Mouse (Mus musculus) ES-E14 (cell line): ENCODE data around the gene Mrps22. TPM values are rescaled to one million over a fixed set of nuclear protein-coding genes. Genes with fewer than 3 reads are reported as not detected.

Source experiments
- DNase-seq: peaks from one replicate; pipeline ENCODE4 v3.0.0-alpha.2; 2013; ENCODE audit warnings: low read depth, low spot score
- H3K27ac ChIP-seq: 2 replicates; pipeline ENCODE4 v1.5.1; 2012; ENCODE audit warnings: low read depth, mild to moderate bottlenecking, low read length, moderate library complexity, mixed read lengths; ENCODE audit not compliant: poor library complexity, insufficient read depth, severe bottlenecking
- H3K36me3 ChIP-seq: 2 replicates; pipeline ENCODE4 v1.6.1; 2012; ENCODE audit warnings: mild to moderate bottlenecking, low read length, moderate library complexity, mixed read lengths; ENCODE audit not compliant: control insufficient read depth, poor library complexity, insufficient read depth, severe bottlenecking
- H3K4me1 ChIP-seq, 2 experiments: fragments of 150-350 bp in 1 of 2; sonication (generic) in 1 of 2; 2 replicates each; pipeline ENCODE4 v1.6.1; 2012; ENCODE audit warnings: low read length in 2 of 2, mild to moderate bottlenecking in 1 of 2, mixed read lengths in 1 of 2; ENCODE audit not compliant: control insufficient read depth in 2 of 2, insufficient read depth in 2 of 2, poor library complexity in 1 of 2
- H3K4me3 ChIP-seq, 2 experiments: fragments of 150-350 bp in 1 of 2; sonication (generic) in 1 of 2; 2 replicates each; pipeline ENCODE4 v1.5.1; 2012; ENCODE audit warnings: low read length in 2 of 2, low read depth in 1 of 2, mild to moderate bottlenecking in 1 of 2, mixed read lengths in 1 of 2; ENCODE audit not compliant: insufficient read depth in 1 of 2, poor library complexity in 1 of 2, severe bottlenecking in 1 of 2
- H3K9ac ChIP-seq: 2 replicates; pipeline ENCODE4 v1.6.1; 2012; ENCODE audit warnings: low read depth, mild to moderate bottlenecking, low read length, mixed read lengths; ENCODE audit not compliant: poor library complexity, insufficient read depth, severe bottlenecking
- H3K9me3 ChIP-seq: fragments of 150-350 bp; sonication (generic); 2 replicates; pipeline ENCODE4 v1.6.1; 2012; ENCODE audit warnings: low read depth, mild to moderate bottlenecking, low read length; ENCODE audit not compliant: control insufficient read depth, insufficient read depth
- CHD2 ChIP-seq: IDR thresholded peaks from 2 replicates; pipeline ENCODE4 v1.6.1; 2014; ENCODE audit warnings: mild to moderate bottlenecking, low read depth, low read length, inconsistent platforms
- HCFC1 ChIP-seq: IDR thresholded peaks from 2 replicates; pipeline ENCODE4 v1.6.1; 2012; ENCODE audit warnings: low read length, inconsistent platforms, borderline replicate concordance; ENCODE audit not compliant: insufficient read depth
- MAFK ChIP-seq: IDR thresholded peaks from 2 replicates; pipeline ENCODE4 v1.6.1; 2014; ENCODE audit warnings: mild to moderate bottlenecking, low read depth, low read length, inconsistent platforms; ENCODE audit not compliant: insufficient read depth
- ZC3H11A ChIP-seq: IDR thresholded peaks from 2 replicates; pipeline ENCODE4 v1.6.1; 2012; ENCODE audit warnings: low read depth, mild to moderate bottlenecking, inconsistent platforms, low read length, borderline replicate concordance
- ZNF384 ChIP-seq: IDR thresholded peaks from 2 replicates; pipeline ENCODE4 v1.6.1; 2012; ENCODE audit warnings: low read depth, low read length, inconsistent platforms
- in situ Hi-C, 2 experiments: fragments of 600-800 bp; cut with MboI; formaldehyde crosslinking; loops; one replicate each; pipeline ENCODE4 v1.15.1; 2025; ENCODE audit warnings: low sequenced_read_pairs in 2 of 2, inconsistent platforms in 1 of 2; ENCODE audit not compliant: unreplicated experiment in 2 of 2
- total RNA-seq: library from RNA; depleted of rRNA; stranded (reverse); fragments of 300-350 nt; gene quantifications from 2 replicates; pipeline ENCODE4 v1.2.3, GENCODE M21; 2012; rRNA removed

The Mrps22 gene
- total RNA-seq, 1 experiment: 48.3 TPM

DNA sequence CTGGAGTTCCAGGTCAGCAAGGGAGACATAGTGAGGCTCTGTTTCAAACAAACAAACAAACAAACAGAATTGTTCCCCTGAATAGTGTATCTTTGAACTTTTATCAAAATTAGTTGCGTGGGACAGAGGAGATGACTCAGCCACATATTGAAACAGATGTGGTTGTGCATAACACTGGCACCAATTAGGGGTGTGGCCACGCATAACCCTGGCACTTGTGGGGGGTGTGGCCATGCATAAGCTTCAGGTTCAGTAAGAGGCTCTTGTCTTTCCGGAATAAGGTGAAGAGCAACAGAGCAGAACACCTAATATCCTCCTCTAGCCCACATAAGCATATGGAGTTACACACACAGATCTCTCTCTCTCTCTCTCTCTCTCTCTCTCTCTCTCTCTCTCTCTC lies 57.4 kb downstream of the Mrps22 start:
- DNase-seq: no peak

More for the DNA sequence above, 57.4 kb downstream of the Mrps22 start:
- TF ChIP-seq ZNF384 (no peak), CHD2 (no peak), ZC3H11A (no peak), HCFC1 (no peak), MAFK (no peak)
- no peaks in the 10 kb centered on the region for H3K36me3 ChIP-seq
- H3K4me3 ChIP-seq: no peak overlapping the region
- no peak overlapping the region for H3K9ac ChIP-seq
- H3K27ac ChIP-seq: no peak overlapping the region
- H3K9me3 ChIP-seq: no peaks in the 10 kb centered on the region
- in situ Hi-C loops: no loop called here
- H3K4me1 ChIP-seq: no peaks in the 10 kb centered on the region

Other genes with a start within 250 kb of the Mrps22 start
- 7.0 and 11.5 TPM in 2 replicates for gene Rbp1, start 178.7 kb downstream of the Mrps22 start, total RNA-seq
- gene Rbp2, start 115.5 kb downstream of the Mrps22 start, total RNA-seq: not detected in 2 replicates
- gene Copb2, start 37.9 kb downstream of the Mrps22 start, total RNA-seq: 76.2 and 114 TPM in 2 replicates
- gene Prr23a1, start 240.8 kb upstream of the Mrps22 start, total RNA-seq: 0.26 and 0.58 TPM in 2 replicates